Mouse (Mus musculus): ENCODE data around the gene Retreg2.
A peak's percentile ranks its signal among the peaks of the same experiment; 100 is the strongest.

The Retreg2 gene

GRCm38 (mm10) chr1:75142301-75143261 lies at the start of gene Retreg2, which contains the start of gene Cnppd1:
Retreg2 (plus strand) TSS chr1:75142778.
Cnppd1 (minus strand) TSS chr1:75142711.
- peak; percentile 96 to 97 for DNase-seq

DNA sequence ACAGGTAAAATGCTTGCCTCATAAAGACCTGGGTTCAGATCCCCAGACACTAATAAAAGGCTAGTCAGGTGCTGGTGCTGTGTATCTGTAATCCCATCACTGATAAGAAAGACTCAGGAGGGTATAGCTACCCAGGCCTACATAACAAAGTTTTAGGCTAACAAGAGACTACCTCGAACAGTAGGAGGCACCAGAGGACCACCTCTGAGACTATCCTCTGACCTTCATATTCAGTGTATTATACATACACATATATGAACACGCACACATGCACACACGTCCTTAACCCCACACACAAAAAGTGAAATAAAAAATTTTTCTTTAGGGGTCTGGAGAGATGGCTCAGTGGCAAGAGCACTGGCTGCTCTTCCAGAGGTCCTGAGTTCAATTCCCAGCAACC lies 20.4 kb upstream of the Retreg2 start:
- peak; percentile 51 to 58 for DNase-seq

DNA sequence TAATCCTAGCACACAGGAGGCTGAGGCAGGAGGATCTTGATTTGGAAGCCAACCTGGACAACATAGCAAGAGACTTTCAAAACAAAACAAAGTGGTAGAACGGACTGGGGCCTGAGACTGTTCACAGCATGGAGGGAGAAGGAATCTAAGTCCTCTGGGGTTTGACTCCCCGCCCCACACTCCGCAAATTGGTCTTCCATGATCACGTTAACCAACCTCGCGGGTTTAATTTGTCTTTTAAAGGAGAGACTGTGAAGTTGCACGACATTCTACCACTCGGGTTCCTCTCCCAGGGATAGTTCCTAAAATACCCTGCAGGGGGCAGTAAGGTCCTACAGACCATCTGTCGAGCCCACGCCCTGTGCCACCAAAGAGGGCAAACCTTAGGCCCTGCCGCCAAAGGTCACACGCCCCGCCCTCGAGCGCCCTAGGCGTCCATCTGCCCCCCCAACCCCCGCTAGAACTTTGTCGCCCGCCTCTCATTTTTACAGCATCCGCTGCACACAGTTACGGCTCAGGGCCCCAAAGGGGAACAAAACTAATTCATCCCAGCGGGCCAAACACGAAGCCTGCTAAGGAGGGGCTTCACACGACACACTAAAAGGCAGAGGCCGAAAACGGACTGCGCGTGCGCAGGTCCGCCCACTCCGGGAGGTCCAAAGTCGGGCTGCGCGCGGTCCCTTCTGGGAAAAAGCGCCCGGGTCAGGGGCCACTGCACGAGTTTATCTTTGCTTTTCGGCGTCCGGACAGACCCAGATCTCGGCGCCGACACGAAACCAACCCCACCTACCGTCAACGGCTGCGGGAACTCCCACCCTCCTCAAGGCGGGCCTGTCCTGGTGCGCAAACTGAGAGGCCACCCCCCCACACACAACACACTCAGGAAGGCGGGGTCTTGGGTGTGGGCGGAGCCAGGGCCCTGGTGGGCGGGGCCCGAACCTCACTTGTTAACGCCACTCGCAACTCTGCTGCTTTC lies 17.9 kb upstream of the Retreg2 start, which contains the start of gene Nhej1:
Nhej1 (minus strand) TSS at position 855 of the 976 bp plus-strand sequence.
- peak; percentile 97 for DNase-seq

DNA sequence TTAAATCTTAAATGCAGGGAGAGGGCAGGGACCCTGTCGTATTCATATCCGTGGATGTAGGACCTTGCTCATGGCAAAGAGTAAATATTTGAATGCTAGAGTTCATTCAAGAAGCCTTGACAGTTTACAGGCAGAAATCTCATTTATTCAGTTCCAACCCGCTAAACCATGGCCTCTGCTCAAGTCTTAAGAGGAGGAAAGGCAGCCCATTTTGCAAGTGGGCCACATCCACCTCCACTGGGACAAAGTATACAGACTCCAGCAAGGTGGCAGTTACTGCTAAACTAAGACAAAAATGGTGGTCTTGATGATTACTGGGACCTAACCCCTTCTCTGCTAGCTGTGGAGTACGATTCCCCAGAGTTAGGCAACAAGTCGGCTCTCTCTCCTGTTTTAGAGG lies 17.2 kb upstream of the Retreg2 start:
- peak in 1 of 2 experiments; percentile 13 for DNase-seq

GRCm38 (mm10) chr1:75128641-75129040 lies 13.9 kb upstream of the Retreg2 start:
- no peak for DNase-seq

GRCm38 (mm10) chr1:75133421-75134207 lies 9.0 kb upstream of the Retreg2 start, which contains the start of gene Slc23a3:
Slc23a3 (minus strand) TSS chr1:75133890.
- no peak for DNase-seq

- no peak for DNase-seq
Measured at GRCm38 (mm10) chr1:75136293-75136692, 6.3 kb upstream of the Retreg2 start.

- DNase-seq = no peak
Measured at GRCm38 (mm10) chr1:75136730-75137129, 5.8 kb upstream of the Retreg2 start.

DNA sequence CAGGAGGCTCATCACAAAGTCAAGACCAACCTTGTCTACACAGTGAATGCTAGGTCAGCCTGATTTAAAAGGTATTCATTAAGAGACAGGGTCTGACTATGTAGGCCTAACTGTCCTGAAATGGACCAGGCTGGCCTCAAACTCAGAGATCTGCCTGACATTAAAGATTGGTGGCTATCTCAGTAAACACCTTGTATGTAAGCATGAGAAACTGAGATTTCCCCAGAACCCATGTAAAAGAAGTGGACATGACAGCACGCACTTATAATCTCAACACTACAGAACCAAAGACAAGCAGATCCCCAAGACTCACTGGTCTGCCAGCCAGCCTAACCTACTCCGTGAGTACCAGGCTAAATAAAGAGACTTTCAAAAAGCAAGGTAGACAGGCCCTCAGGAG lies 4.1 kb upstream of the Retreg2 start:
- DNase-seq = no peak

- no peak for DNase-seq
Measured at GRCm38 (mm10) chr1:75140601-75141190, 1.9 kb upstream of the Retreg2 start.

DNA sequence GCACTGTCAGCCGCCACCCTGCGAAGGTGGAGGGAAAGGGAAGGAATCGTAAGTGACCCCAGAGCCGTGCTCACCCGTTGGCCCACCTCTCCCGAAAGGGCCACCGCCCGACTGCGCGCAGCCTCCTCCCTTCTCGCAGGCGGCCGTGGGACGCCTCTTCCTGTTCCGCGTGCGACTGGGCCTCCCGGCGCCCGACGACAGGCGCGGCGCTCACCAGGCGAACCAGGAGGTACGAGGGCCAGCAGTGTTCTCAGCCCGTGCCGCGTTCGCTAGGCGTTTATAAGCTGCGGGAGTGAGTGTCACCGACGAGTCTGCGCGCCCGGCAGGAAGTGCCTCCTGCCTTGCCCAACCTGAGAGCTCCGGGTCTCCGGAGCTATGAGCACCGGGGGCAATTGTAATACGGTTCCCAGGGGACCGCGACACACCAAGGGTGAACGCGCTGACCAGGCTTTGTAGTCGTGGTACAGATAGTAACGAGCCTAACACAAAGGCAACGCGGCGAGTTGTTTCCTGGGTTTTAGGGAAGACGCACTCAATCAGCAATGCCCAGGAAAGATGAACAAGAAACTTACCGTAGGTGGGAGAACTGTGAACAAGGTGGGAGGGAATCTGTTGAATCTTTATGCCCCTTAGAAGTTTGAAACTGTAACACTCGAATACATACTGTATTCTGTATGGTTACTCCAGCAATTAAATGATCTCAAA lies 940 bp upstream of the Retreg2 start:
- peak; percentile 69 to 73 for DNase-seq

DNA sequence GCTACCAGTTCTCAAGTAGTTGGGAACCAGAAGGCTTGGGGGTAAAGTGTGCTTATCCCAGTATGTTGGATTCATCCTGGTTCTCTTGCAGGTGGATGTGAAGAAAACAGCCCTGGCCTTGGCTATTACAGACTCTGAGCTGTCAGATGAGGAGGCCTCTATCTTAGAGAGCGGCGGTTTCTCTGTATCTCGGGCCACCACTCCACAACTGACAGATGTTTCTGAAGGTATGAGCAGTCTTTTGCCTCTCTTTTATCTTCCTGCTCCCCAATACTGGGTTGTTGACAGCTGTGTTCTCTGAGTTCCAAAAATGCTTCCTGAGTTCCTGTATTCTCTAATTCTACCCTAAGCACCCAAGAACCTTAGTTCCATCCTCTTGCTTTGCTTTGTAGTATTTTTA lies 3.0 kb downstream of the Retreg2 start:
- DNase-seq = no peak

- DNase-seq = no peak
Measured at GRCm38 (mm10) chr1:75147411-75148135, 5.0 kb downstream of the Retreg2 start.

DNA sequence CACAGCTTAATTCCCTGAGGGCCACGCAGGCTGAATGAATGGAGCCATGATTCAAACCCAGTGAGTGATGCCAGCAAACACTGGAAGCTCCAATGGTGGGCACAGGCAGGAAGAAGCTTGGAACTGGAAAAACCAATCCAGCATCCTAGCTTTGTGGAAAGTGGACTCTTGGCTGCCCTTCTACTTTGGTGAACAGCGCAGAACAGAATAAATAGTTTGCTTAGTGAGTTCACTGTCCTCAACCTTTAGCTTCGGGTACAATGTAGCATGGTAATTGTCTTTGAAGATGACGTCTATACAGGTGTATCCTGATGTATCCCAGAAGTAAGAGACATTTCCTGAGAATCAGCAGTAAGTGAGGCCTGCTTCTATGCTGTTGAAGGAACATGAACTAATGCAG lies 6.1 kb downstream of the Retreg2 start:
- no peak for DNase-seq

DNA sequence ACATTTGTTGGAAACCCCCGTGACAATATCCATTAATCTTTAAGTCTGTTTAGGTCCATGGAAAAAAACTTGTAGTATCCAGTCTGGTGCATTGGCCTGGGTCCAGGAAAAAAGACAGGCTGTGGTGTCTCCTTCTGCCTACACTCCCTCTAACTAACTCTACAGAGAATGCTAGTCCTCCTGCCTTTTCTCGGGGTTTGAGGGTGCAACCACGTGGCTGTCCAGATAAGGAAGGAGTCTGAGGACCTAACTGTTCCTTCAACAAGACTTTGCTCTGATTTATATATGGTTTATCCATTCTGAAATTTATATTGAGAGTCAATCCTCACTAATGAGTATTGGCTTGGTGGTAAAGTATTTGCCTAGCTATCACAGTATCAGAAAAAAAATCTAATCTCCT lies 13.3 kb downstream of the Retreg2 start:
- no peak for DNase-seq

- DNase-seq = no peak
Measured at GRCm38 (mm10) chr1:75158990-75159389, 16.4 kb downstream of the Retreg2 start.

DNA sequence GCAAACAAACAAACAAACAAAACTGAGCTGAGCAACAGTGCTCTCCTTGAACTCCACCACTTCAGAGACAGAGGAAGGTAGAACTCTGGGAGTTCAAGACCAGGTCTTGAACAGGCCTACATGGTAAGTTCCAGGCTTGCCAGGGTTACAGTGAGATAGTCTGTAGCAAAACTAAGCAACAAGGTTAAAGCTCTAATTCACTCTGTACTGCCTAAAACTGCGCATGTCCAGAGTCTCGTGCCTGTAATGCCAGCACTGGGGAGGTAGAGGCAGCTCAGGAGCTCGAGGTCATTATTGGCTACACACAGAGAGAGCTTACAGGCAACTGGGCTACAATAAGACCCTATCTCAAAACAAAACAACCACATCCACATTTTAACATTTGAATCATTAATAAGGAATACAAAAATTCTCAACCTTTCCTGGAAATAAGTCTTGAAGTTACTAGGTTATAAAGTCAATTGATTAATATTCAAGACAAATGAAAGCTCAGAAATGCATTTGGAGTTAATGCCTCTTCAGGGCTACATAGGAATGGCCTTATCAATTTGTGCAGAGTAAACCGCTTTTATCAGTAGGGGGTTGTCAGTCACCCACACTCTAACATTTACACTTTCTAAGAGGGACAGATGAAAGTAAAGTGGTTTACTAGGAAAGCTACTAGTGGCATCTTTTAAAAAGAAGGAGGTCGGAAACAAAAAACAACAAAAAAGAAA lies 17.1 kb downstream of the Retreg2 start:
- DNase-seq = no peak

- DNase-seq = no peak
Measured at GRCm38 (mm10) chr1:75160256-75160617, 17.7 kb downstream of the Retreg2 start.

DNA sequence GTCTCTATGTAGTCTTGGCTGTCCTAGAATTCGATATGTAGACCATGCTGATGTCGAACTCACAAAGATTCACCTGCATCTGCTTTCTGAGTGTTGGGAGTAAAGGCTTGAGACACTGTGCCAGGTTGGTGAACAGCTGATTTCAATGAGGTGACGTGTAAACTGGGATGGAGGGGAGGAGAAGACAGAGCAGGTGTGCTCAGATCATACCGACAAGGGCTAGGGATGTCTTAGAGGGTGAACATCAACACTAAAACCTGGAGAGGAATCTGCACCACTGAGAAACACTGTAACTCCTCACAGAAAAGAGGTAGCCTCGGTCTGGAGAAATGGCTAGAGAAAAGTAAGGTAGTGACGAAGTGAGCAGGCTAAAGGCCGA lies 25.5 kb downstream of the Retreg2 start:
- DNase-seq = no peak
